Mouse (Mus musculus): Measurements from ENCODE around the gene Map4k5. TPM values are rescaled to one million over a fixed set of nuclear protein-coding genes. Genes with fewer than 3 reads are reported as not detected.

Map4k5 gene
- polyA plus RNA-seq, 1 experiment, result 107 TPM

- Histone ChIP-seq H3K4me3 (ENCODE audit: low read depth, low read length) (no peak overlapping the region), H3K36me3 (ENCODE audit: control insufficient read depth, insufficient read depth, low read length, poor library complexity, severe bottlenecking) (no peaks in the 10 kb centered on the region), H3K27me3 (ENCODE audit: control insufficient read depth, insufficient read depth, low read length, poor library complexity, severe bottlenecking) (no peaks in the 10 kb centered on the region), H3K9ac (ENCODE audit: low read depth, poor library complexity, severe bottlenecking) (no peak overlapping the region), H3K4me1 (ENCODE audit: control insufficient read depth, insufficient read depth, low read length) (no peaks in the 10 kb centered on the region), H3K9me3 (replicated peaks; ENCODE audit: control insufficient read depth, insufficient read depth, low read length, poor library complexity, severe bottlenecking) (no peaks in the 10 kb centered on the region), H3K27ac (ENCODE audit: insufficient read depth, low read length) (no peak overlapping the region)
- TF ChIP-seq EP300 (IDR thresholded peaks at IDR 0.05; ENCODE audit: insufficient read depth, low read depth, low read length), result no peak
- TF ChIP-seq POLR2A (IDR thresholded peaks at IDR 0.05; ENCODE audit: insufficient read depth, low read length), result no peak
- no peak for TF ChIP-seq CTCF (IDR thresholded peaks at IDR 0.05; ENCODE audit: low read depth, low read length)
These were observed 134.5 kb downstream of the Map4k5 start for GRCm38 (mm10) chr12:69758221-69759185.

DNA sequence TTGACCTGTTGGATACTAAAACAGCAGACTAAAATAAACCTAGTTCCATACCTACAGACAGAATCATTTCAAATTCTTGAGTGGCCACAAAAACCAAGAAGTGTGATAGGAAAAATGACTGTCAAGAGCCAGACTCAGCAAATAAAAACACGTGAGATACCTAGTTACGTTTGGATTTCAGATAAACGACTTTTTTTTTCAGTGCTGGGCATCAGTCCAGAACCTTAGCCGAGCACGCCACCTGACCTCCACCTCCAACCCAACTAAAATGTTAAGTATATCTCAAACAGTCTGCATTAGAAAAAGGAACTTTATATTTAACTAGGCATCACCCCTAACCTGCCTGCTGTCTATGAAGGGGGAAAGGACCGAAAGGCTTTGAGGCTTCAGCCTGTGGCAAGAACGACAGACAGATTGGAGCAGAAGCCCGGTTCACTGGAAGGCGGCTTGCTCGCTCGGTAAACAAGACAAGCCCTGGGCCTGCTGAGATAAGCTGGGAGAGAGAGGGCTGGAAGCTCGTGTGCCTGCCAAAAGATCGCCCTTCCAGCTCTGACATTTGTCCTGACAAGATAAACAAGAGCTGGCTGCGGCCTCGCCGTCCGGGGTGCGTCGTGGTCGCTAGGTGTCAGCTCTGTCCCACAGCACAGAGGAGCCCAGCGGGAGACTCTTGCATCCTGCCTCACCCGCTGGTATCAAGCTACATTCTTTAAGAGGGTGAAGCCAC is 135.4 kb downstream of the Map4k5 start:
- no peaks in the 10 kb centered on the region for H3K4me1 ChIP-seq (ENCODE audit: control insufficient read depth, insufficient read depth, low read length)
- H3K9ac ChIP-seq (ENCODE audit: low read depth, poor library complexity, severe bottlenecking), result no peak overlapping the region; the same call in 1 of the 2 replicates
- no peak overlapping the region for H3K4me3 ChIP-seq (ENCODE audit: low read depth, low read length)
- H3K36me3 ChIP-seq (ENCODE audit: control insufficient read depth, insufficient read depth, low read length, poor library complexity, severe bottlenecking), result no peaks in the 10 kb centered on the region
- H3K9me3 ChIP-seq (replicated peaks; ENCODE audit: control insufficient read depth, insufficient read depth, low read length, poor library complexity, severe bottlenecking), result no peaks in the 10 kb centered on the region
- H3K27me3 ChIP-seq (ENCODE audit: control insufficient read depth, insufficient read depth, low read length, poor library complexity, severe bottlenecking), result no peaks in the 10 kb centered on the region
- H3K27ac ChIP-seq (ENCODE audit: insufficient read depth, low read length), result no peak overlapping the region
- TF ChIP-seq POLR2A (IDR thresholded peaks at IDR 0.05; ENCODE audit: insufficient read depth, low read length) (no peak), CTCF (IDR thresholded peaks at IDR 0.05; ENCODE audit: low read depth, low read length) (peak; percentile 77), EP300 (IDR thresholded peaks at IDR 0.05; ENCODE audit: insufficient read depth, low read depth, low read length) (peak; percentile 70; the same call in 1 of the 2 replicates)

- H3K4me1 ChIP-seq (ENCODE audit: control insufficient read depth, insufficient read depth, low read length), result no peaks in the 10 kb centered on the region
- H3K4me3 ChIP-seq (ENCODE audit: low read depth, low read length), result no peak overlapping the region
- H3K36me3 ChIP-seq (ENCODE audit: control insufficient read depth, insufficient read depth, low read length, poor library complexity, severe bottlenecking), result no peaks in the 10 kb centered on the region
- no peak overlapping the region for H3K27ac ChIP-seq (ENCODE audit: insufficient read depth, low read length)
- H3K27me3 ChIP-seq (ENCODE audit: control insufficient read depth, insufficient read depth, low read length, poor library complexity, severe bottlenecking), result no peaks in the 10 kb centered on the region
- TF ChIP-seq POLR2A (IDR thresholded peaks at IDR 0.05; ENCODE audit: insufficient read depth, low read length), result no peak
- TF ChIP-seq CTCF (IDR thresholded peaks at IDR 0.05; ENCODE audit: low read depth, low read length), result no peak
- no peak for TF ChIP-seq EP300 (IDR thresholded peaks at IDR 0.05; ENCODE audit: insufficient read depth, low read depth, low read length)
- no peak overlapping the region for H3K9ac ChIP-seq (ENCODE audit: low read depth, poor library complexity, severe bottlenecking)
- H3K9me3 ChIP-seq (replicated peaks; ENCODE audit: control insufficient read depth, insufficient read depth, low read length, poor library complexity, severe bottlenecking), result no peaks in the 10 kb centered on the region
These were observed 137.0 kb downstream of the Map4k5 start for GRCm38 (mm10) chr12:69756015-69756414.

GRCm38 (mm10) chr12:69753936-69754335 is 139.1 kb downstream of the Map4k5 start:
- Histone ChIP-seq H3K9ac (ENCODE audit: low read depth, poor library complexity, severe bottlenecking) (no peak overlapping the region), H3K27me3 (ENCODE audit: control insufficient read depth, insufficient read depth, low read length, poor library complexity, severe bottlenecking) (no peaks in the 10 kb centered on the region), H3K4me3 (ENCODE audit: low read depth, low read length) (no peak overlapping the region), H3K36me3 (ENCODE audit: control insufficient read depth, insufficient read depth, low read length, poor library complexity, severe bottlenecking) (no peaks in the 10 kb centered on the region), H3K27ac (ENCODE audit: insufficient read depth, low read length) (no peak overlapping the region), H3K4me1 (ENCODE audit: control insufficient read depth, insufficient read depth, low read length) (no peaks in the 10 kb centered on the region), H3K9me3 (replicated peaks; ENCODE audit: control insufficient read depth, insufficient read depth, low read length, poor library complexity, severe bottlenecking) (no peaks in the 10 kb centered on the region)
- TF ChIP-seq EP300 (IDR thresholded peaks at IDR 0.05; ENCODE audit: insufficient read depth, low read depth, low read length) (no peak), CTCF (IDR thresholded peaks at IDR 0.05; ENCODE audit: low read depth, low read length) (no peak), POLR2A (IDR thresholded peaks at IDR 0.05; ENCODE audit: insufficient read depth, low read length) (no peak)

Other genes starting within 250 kb of the Map4k5 start
- 21.2 and 21.6 TPM in 2 replicates for gene Sos2, start 211.3 kb downstream of the Map4k5 start, polyA plus RNA-seq (2011; ENCODE audit: insufficient read depth, insufficient read length, low read depth, missing spikeins)
- 25.6 and 26.2 TPM in 2 replicates for gene L2hgdh, start 168.3 kb downstream of the Map4k5 start, polyA plus RNA-seq (2011; ENCODE audit: insufficient read depth, insufficient read length, low read depth, missing spikeins)
- gene Atp5s, start 168.2 kb downstream of the Map4k5 start, polyA plus RNA-seq (2011; ENCODE audit: insufficient read depth, insufficient read length, low read depth, missing spikeins), result 28.4 and 30.4 TPM in 2 replicates
- 1.8 and 2.8 TPM in 2 replicates for gene Cdkl1, start 101.9 kb downstream of the Map4k5 start, polyA plus RNA-seq (2011; ENCODE audit: insufficient read depth, insufficient read length, low read depth, missing spikeins)
- gene Atl1, start 586 bp downstream of the Map4k5 start, polyA plus RNA-seq (2011; ENCODE audit: insufficient read depth, insufficient read length, low read depth, missing spikeins), result 6.1 and 10.2 TPM in 2 replicates
- 48.8 and 49.4 TPM in 2 replicates for gene Sav1, start 93.8 kb upstream of the Map4k5 start, polyA plus RNA-seq (2011; ENCODE audit: insufficient read depth, insufficient read length, low read depth, missing spikeins)
- 6.3 and 7.3 TPM in 2 replicates for gene Nin, start 220.5 kb upstream of the Map4k5 start, polyA plus RNA-seq (2011; ENCODE audit: insufficient read depth, insufficient read length, low read depth, missing spikeins)

Data from ES-Bruce4 (cell line).